Mouse (Mus musculus) heart, adult 2 months (tissue): Measurements from ENCODE around the gene Pde8a.

ENCODE experiments used
- CTCF ChIP-seq: fragments of 200-600 bp; IDR thresholded peaks from 2 replicates; pipeline ENCODE4 v1.8.1; 2022; ENCODE audit warnings: antibody characterized with exemption, mild to moderate bottlenecking, moderate library complexity
- EP300 ChIP-seq: fragments of 200-500 bp; IDR thresholded peaks from 2 replicates; pipeline ENCODE4 v1.6.1; 2011; ENCODE audit warnings: low read depth, low read length, control low read depth; ENCODE audit not compliant: insufficient read depth

DNA sequence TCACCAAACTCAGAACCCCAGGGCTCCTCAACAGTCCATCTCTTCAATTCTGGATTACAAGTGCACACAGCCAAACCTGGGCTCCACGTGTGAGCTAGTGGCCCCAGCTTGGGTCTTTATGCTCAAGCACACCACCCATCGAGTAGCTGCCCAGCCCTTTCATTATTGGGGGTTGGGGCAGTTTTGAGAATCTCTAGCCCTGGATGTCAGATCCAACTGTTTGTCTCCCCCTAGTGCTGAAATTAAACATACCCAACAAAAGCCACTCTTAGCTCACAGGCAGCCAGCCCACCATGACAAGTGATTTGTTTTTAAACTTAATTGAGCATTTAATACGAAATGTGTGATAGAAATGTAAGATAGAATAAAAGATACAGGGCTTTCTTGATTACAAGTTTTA, 128.2 kb downstream of the Pde8a start:
- peak; percentile 76 for TF ChIP-seq CTCF
- no peak for TF ChIP-seq EP300
